Mouse (Mus musculus) gastrocnemius, postnatal 25 days (tissue): ENCODE data around the gene Wdtc1. TPM values are rescaled to one million over a fixed set of nuclear protein-coding genes. Genes with fewer than 3 reads are reported as not detected.

Source experiments
- DNase-seq: peaks from one replicate; pipeline ENCODE4 v3.0.0; 2022
- total RNA-seq, 2 experiments: library from RNA; stranded (reverse); gene quantifications; 1 replicate in 1 of 2; 2 replicates in 1 of 2; pipeline ENCODE4 v1.2.3; 2021

The Wdtc1 gene
- total RNA-seq, 2 experiments from 2014 or later, result 76.3 to 85.0 TPM

DNA sequence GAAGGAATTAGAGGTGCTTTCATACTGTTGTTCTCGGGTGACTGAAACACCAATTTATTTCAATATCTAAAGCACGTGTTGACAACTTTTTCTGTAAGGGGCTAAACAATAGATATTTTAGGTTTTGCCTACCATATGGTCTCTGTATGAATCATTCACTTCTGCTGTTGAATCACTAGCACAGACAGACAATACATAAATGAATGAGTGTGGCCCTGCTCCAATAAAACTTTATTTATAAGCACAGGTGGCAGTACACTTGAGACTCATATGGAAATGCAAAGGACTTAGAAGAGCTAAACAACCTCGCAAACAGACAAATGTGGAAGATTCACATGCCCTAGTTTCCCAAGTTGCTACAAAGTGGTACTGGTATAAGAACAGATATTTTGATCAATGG is 33.6 kb downstream of the Wdtc1 start:
- DNase-seq, result no peak

- peak; percentile 58 for DNase-seq
These were observed 37.3 kb downstream of the Wdtc1 start for GRCm38 (mm10) chr4:133315991-133316390.

GRCm38 (mm10) chr4:133314896-133315295 is 38.4 kb downstream of the Wdtc1 start:
- DNase-seq, result peak; percentile 42

DNA sequence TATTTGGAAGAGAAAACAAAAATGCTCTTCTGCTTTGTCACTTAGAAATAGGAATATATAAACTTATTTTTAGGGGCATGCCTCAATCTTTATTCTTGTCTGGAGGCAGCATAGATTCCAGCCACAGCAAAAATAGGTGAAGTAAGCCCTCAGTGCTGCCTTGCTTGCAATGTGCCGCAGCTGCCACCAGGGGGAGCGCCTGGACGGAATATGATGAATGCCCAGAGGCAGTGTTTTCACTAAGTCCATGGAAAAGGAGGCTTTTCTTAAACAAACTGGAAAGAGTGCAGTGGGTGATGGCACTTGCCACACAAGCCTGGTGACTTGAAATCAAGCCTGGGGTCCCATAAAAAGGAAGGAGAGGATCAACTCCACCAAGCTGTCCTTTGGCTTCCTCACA is 43.3 kb downstream of the Wdtc1 start:
- DNase-seq, result peak; percentile 72

- DNase-seq, result no peak
These were observed 46.0 kb downstream of the Wdtc1 start for GRCm38 (mm10) chr4:133307331-133307730.

DNA sequence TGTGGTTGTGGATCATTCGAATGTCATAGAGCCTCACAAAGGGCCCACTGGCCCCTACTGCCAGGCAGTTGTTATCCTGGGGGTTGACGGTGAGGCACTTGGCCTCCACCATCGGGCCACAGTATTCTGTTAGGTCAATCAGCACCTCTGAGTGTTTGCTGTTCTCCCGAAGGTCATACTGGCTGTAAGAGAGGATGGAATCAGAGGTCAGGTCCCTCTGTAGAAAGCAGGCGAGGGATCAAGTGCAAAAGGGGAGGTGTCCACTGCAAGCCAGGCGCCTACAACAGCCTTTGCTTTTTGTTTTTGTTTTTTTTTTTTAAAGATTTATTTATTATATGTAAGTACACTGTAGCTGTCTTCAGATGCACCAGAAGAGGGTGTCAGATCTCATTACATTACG is 47.5 kb downstream of the Wdtc1 start:
- no peak for DNase-seq

DNA sequence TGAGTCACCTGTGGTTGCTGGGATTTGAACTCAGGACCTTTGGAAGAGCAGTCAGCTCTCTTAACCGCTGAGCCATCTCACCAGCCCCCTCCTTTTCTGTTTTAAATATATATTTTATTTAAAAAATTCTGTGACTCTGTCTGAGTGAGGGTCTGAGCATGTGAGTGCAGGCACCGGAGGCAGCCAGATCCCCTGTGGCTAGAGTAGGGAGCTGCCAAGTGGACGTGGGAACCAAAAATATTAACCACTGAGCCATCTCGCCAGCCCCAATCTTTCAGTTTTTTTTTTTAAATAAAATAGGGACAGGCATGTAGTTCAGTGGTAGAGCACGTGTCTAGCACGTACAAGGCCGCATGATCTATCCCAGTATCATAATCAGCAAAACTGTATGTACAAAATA is 48.5 kb downstream of the Wdtc1 start:
- DNase-seq, result no peak

DNA sequence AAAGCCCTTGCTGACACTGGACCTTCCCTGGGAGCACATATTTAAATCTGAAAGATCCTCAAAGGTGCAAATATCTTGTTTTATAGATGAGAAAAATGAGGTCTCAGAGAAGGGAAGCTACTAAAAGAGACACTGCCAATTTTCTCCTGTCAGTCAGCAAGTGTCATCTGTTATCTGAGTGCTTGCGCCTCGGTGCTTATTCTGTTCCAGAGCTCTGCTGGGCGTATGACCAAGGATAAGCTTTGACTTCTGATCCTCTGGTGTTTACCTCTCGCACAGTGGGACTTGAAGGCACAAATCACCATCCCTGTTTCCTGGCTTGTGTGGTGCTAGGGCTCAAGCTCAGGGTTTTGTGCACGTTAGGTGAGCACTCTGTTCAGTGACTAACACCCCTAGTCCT is 50.6 kb downstream of the Wdtc1 start:
- no peak for DNase-seq

GRCm38 (mm10) chr4:133301802-133302201 is 51.5 kb downstream of the Wdtc1 start:
- peak; percentile 60 for DNase-seq

DNA sequence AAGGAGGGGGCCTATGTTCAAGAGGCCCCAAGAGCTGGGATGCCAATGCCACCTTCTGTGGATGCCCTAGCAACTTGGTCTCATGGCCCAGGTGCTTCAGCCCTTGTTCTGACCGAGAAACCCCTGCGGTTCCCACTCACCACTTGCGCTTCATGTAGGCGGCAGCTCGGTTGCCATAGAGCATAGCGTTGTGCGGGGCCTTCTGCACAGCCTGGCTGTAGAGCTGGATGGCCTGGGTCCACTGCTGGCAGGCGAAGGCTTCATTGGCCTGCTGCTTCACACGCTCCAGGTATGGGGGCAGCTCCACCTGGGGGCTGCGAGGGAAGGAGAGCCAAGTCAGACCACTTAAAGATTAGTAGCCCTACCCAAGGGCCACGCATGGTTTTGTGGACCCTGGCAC is 52.9 kb downstream of the Wdtc1 start:
- DNase-seq, result no peak

GRCm38 (mm10) chr4:133299701-133300100 is 53.6 kb downstream of the Wdtc1 start:
- peak; percentile 41 for DNase-seq

- DNase-seq, result peak; percentile 67
These were observed 54.5 kb downstream of the Wdtc1 start for GRCm38 (mm10) chr4:133298516-133299365.

DNA sequence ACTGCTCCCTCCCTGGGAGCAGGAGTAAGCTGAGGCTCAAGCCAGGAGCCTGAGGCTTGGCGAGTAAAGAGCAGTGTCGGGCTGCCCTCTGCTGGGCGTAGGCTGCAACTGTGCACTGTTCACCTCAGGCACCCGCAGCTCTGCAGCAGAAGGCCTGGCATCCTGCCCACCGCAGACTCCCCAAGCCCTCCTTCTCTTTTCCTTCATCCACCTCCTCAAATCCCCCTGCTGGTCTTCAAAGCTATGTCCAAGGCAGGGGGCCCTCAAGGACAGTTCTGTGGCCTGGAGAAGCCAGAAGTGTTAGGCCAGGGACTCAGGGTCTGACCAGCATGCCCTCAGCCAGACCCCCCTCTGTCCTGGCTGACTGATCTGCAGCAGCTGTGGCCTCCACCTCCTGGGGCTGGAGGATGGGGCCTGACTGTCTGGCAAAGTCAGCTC is 55.5 kb downstream of the Wdtc1 start:
- peak; percentile 78 for DNase-seq

DNA sequence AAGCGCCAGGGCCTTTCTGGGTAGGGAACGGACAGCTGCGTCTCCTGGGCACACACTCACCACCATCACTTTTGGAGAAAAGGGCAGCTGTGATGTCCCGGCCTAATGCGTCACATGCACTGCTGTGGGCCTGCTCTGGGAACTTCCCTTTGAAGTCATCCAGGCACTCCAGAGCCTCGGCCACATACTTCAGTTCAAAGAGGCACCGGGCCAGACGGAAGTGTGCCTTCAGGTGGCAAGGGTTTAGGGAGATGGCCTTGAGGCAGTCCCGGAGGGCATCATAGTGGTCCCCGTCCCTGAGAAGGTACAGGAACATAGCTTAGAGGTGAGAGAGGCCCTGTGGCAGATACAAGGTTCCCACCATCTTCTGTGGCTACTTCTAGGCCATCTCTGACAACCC is 55.9 kb downstream of the Wdtc1 start:
- DNase-seq, result no peak

DNA sequence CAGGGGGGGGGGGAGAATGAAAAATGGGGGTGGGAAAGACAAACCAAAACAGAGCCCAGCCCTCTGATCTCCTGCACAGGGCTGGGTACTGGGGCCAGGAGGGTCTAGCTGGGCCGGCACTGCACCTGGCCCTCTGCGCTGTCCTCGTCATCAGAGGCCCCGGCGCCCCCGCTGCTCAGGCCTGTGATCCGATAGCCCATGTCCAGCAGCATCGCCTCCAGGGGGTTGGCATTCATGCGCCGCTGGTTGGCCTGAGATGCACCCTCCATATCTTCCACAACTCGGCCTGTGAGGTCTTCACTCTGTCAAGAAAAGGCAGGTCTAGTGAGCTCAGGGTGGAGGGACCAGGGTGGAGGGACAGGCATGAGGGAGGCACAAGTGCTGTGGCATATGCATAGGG is 59.2 kb downstream of the Wdtc1 start:
- no peak for DNase-seq

GRCm38 (mm10) chr4:133292901-133293843 is 60.1 kb downstream of the Wdtc1 start:
- DNase-seq, result no peak

DNA sequence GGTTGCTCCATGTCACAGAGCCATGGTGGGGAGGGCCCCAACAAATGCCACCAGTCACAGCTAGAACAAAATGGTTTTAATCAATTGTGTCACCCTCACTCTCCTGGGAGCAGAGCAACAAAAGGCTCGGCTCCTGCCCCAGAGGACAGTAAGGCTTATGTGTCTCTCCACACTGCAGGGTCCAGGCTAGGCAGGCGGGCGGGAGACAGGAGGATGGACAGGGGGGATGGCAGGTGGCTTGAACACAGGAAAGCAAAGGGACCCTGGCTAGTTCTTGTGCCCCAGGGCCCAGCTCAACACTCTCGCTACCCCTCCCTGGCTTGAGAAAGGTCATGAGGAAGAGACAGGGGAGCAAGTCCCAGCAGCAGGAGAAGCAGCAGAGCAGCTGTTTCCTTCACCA is 60.9 kb downstream of the Wdtc1 start:
- DNase-seq, result no peak

GRCm38 (mm10) chr4:133291255-133291654 is 62.0 kb downstream of the Wdtc1 start:
- DNase-seq, result no peak

GRCm38 (mm10) chr4:133286476-133287077 is 66.7 kb downstream of the Wdtc1 start:
- DNase-seq, result no peak

GRCm38 (mm10) chr4:133285950-133286349 is 67.3 kb downstream of the Wdtc1 start:
- DNase-seq, result no peak

DNA sequence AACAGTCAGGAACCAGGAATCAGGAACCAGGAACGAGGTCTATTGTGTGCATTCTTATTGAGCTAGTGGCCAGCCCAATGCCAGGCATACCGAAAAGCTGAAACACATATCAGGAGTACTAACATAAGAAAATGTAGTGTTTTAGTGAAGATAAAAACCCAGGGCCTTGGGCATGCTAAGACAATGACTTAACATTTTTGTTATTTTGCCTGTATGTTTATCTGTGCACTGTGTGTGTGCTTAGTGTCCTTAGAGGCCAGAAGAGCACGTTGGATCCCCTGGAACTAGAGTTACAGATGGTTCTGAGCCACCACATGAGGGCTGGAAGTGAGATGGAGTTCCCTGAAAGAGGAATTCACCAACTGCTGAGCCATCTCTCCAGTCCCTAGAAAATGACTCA is 68.0 kb downstream of the Wdtc1 start:
- no peak for DNase-seq

- no peak for DNase-seq
These were observed 70.6 kb downstream of the Wdtc1 start for GRCm38 (mm10) chr4:133282656-133283055.
